Mouse (Mus musculus) CH12.LX (cell line): ENCODE measurements around the gene Cyp2u1. TPM values are rescaled to one million over a fixed set of nuclear protein-coding genes. Genes with fewer than 3 reads are reported as not detected.
A peak's percentile ranks its signal among the peaks of the same experiment; 100 is the strongest.

Experiments used
- DNase-seq: peaks from one replicate; pipeline ENCODE4 v3.0.0-alpha.2; 2013; ENCODE audit errors: extremely low read depth
- H3K27ac ChIP-seq: 2 replicates; pipeline ENCODE4 v1.5.1; 2012; ENCODE audit warnings: low read depth, mild to moderate bottlenecking, control low read depth, moderate library complexity; ENCODE audit not compliant: insufficient read depth
- H3K27me3 ChIP-seq: replicated peaks from 2 replicates; pipeline ENCODE3; 2012; ENCODE audit warnings: inconsistent platforms
- H3K36me3 ChIP-seq, 2 experiments: replicated peaks in 1 of 2; 2 replicates each; pipeline versions ENCODE3 to v1.6.1; 2012; ENCODE audit warnings: inconsistent platforms in 1 of 2, low read length in 1 of 2, mild to moderate bottlenecking in 1 of 2, mixed read lengths in 1 of 2, moderate library complexity in 1 of 2; ENCODE audit not compliant: control insufficient read depth in 1 of 2, insufficient read depth in 1 of 2
- H3K4me1 ChIP-seq, 2 experiments: 2 replicates each; pipeline ENCODE4 v1.6.1; 2012; ENCODE audit warnings: inconsistent platforms in 1 of 2, moderate library complexity in 1 of 2; ENCODE audit not compliant: insufficient read depth in 2 of 2, control insufficient read depth in 1 of 2
- H3K4me2 ChIP-seq: 2 replicates; pipeline ENCODE4 v1.6.1; 2012; ENCODE audit warnings: low read depth, mild to moderate bottlenecking, control low read depth; ENCODE audit not compliant: poor library complexity, insufficient read depth, severe bottlenecking
- H3K4me3 ChIP-seq, 3 experiments: fragments of 150-350 bp in 1 of 3; sonication (generic) in 1 of 3; replicated peaks in 1 of 3; 2 replicates each; pipeline versions ENCODE3 to v1.5.1; 2011 to 2012; ENCODE audit warnings: low read depth in 2 of 3, low read length in 2 of 3, mild to moderate bottlenecking in 2 of 3, moderate library complexity in 2 of 3, control low read depth in 1 of 3, improper control_type of control experiment in 1 of 3, inconsistent platforms in 1 of 3, mixed read lengths in 1 of 3; ENCODE audit not compliant: poor library complexity in 1 of 3
- H3K79me2 ChIP-seq: replicated peaks from 2 replicates; pipeline ENCODE4 v1.6.1; 2012; ENCODE audit warnings: mild to moderate bottlenecking, moderate library complexity; ENCODE audit not compliant: control insufficient read depth, poor library complexity, insufficient read depth, severe bottlenecking; ENCODE audit errors: extremely low read depth
- H3K9ac ChIP-seq: 2 replicates; pipeline ENCODE4 v1.6.1; 2012; ENCODE audit warnings: low read depth, mild to moderate bottlenecking, control low read depth, moderate library complexity; ENCODE audit not compliant: insufficient read depth
- H3K9me3 ChIP-seq: replicated peaks from 2 replicates; pipeline ENCODE3; 2012; ENCODE audit warnings: low read length, inconsistent platforms, mixed read lengths
- CHD2 ChIP-seq: IDR thresholded peaks from 2 replicates; pipeline ENCODE4 v1.6.1; 2011; ENCODE audit warnings: low read length, improper control_type of control experiment
- CTCF ChIP-seq, 2 experiments: IDR thresholded peaks in 1 of 2; conservative IDR thresholded peaks in 1 of 2; 2 replicates each; pipeline ENCODE4 v1.5.1; 2011 to 2012; ENCODE audit warnings: low read depth in 2 of 2, low read length in 2 of 2, improper control_type of control experiment in 1 of 2, inconsistent platforms in 1 of 2, mild to moderate bottlenecking in 1 of 2, moderate library complexity in 1 of 2
- ELF1 ChIP-seq: IDR thresholded peaks from 2 replicates; pipeline ENCODE4 v1.6.1; 2014; ENCODE audit warnings: low read depth, mild to moderate bottlenecking, inconsistent platforms, low read length, improper control_type of control experiment
- JUN ChIP-seq: IDR thresholded peaks from 2 replicates; pipeline ENCODE4 v1.6.1; 2011; ENCODE audit warnings: low read depth, mild to moderate bottlenecking, low read length, improper control_type of control experiment, moderate library complexity; ENCODE audit not compliant: insufficient read depth
- MAX ChIP-seq: IDR thresholded peaks from 2 replicates; pipeline ENCODE4 v1.6.1; 2011; ENCODE audit warnings: low read length, improper control_type of control experiment
- NRF1 ChIP-seq: IDR thresholded peaks from 2 replicates; pipeline ENCODE4 v1.6.1; 2014; ENCODE audit warnings: low read depth, mild to moderate bottlenecking, inconsistent platforms, low read length, improper control_type of control experiment, moderate library complexity
- POLR2AphosphoS2 ChIP-seq: IDR thresholded peaks from 2 replicates; pipeline ENCODE4 v1.6.1; 2011; ENCODE audit warnings: low read depth, low read length, improper control_type of control experiment
- RAD21 ChIP-seq: IDR thresholded peaks from 2 replicates; pipeline ENCODE4 v1.6.1; 2011; ENCODE audit warnings: low read depth, mild to moderate bottlenecking, low read length, improper control_type of control experiment, moderate library complexity
- SIN3A ChIP-seq: IDR thresholded peaks from 2 replicates; pipeline ENCODE4 v1.6.1; 2012; ENCODE audit warnings: low read length, improper control_type of control experiment, inconsistent platforms
- SMC3 ChIP-seq: IDR thresholded peaks from 2 replicates; pipeline ENCODE4 v1.6.1; 2011; ENCODE audit warnings: low read depth, low read length, improper control_type of control experiment
- TCF12 ChIP-seq: IDR thresholded peaks from 2 replicates; pipeline ENCODE4 v1.6.1; 2014; ENCODE audit warnings: low read depth, mild to moderate bottlenecking, inconsistent platforms, low read length, improper control_type of control experiment
- USF2 ChIP-seq: conservative IDR thresholded peaks from 2 replicates; pipeline ENCODE4 v1.6.1; 2011; ENCODE audit warnings: low read depth, low read length, improper control_type of control experiment
- ZC3H11A ChIP-seq: IDR thresholded peaks from 2 replicates; pipeline ENCODE4 v1.6.1; 2012; ENCODE audit warnings: low read depth, mild to moderate bottlenecking, inconsistent platforms, low read length, improper control_type of control experiment
- ZNF384 ChIP-seq: IDR thresholded peaks from 2 replicates; pipeline ENCODE4 v1.6.1; 2012; ENCODE audit warnings: low read depth, low read length, improper control_type of control experiment, inconsistent platforms
- dilution Hi-C: fragments of 300-500 bp; cut with MboI; formaldehyde crosslinking; loops from 2 replicates; pipeline ENCODE4 v1.14.3; 2020; ENCODE audit warnings: low sequenced_read_pairs; ENCODE audit not compliant: extremely low pct_unique_long_range_greater_than_20kb, extremely low pct_ligation_motif_present
- in situ Hi-C: fragments of 300-500 bp; cut with MboI; formaldehyde crosslinking; loops from 3 replicates; pipeline ENCODE4 v1.14.3; 2019; ENCODE audit warnings: low sequenced_read_pairs, low pct_ligation_motif_present, low pct_unique_long_range_greater_than_20kb, mixed read lengths
- polyA plus RNA-seq: library from polyadenylated mRNA; unstranded; fragments of >175 nt; gene quantifications from 2 replicates; pipeline ENCODE4 v1.2.1, GENCODE M21; 2012; ENCODE audit warnings: low read depth; ENCODE audit not compliant: insufficient read length
- total RNA-seq, 2 experiments: library from RNA; depleted of rRNA; stranded (reverse); fragments of 300-350 nt in 1 of 2; fragments of >200 nt in 1 of 2; gene quantifications; 2 replicates each; pipeline ENCODE4 v1.2.3; 2012 to 2014

Cyp2u1 gene
- total and polyA plus RNA-seq, 3 experiments = 0.54 to 2.0 (median 0.60) TPM

- TF ChIP-seq USF2 = no peak
- dilution Hi-C loops (no loop called here), in situ Hi-C loops (no loop called here)
- Histone ChIP-seq H3K36me3 (no peaks in the 10 kb centered on the region), H3K4me1 (no peaks in the 10 kb centered on the region), H3K27me3 (no peaks in the 10 kb centered on the region), H3K27ac (no peak overlapping the region), H3K9ac (no peak overlapping the region), H3K9me3 (no peaks in the 10 kb centered on the region), H3K4me3 (no peak overlapping the region), H3K4me2 (no peak overlapping the region), H3K79me2 (no peaks in the 10 kb centered on the region)
- DNase-seq = no peak
Observed at GRCm38 (mm10) chr3:131349013-131349412, 46.0 kb upstream of the Cyp2u1 start.

- H3K4me1 ChIP-seq = no peaks in the 10 kb centered on the region
- DNase-seq = no peak
- no peak overlapping the region for H3K4me3 ChIP-seq
- H3K27ac ChIP-seq = no peak overlapping the region
- no peaks in the 10 kb centered on the region for H3K36me3 ChIP-seq
- dilution Hi-C loops (no loop called here), in situ Hi-C loops (no loop called here)
- no peak overlapping the region for H3K4me2 ChIP-seq
- no peak overlapping the region for H3K9ac ChIP-seq
- no peaks in the 10 kb centered on the region for H3K9me3 ChIP-seq
- no peaks in the 10 kb centered on the region for H3K27me3 ChIP-seq
- no peaks in the 10 kb centered on the region for H3K79me2 ChIP-seq
- TF ChIP-seq TCF12 (no peak), SIN3A (no peak), CHD2 (no peak), ZNF384 (no peak), USF2 (no peak), POLR2AphosphoS2 (no peak), SMC3 (no peak), MAX (no peak)
Observed at GRCm38 (mm10) chr3:131348579-131348950, 45.5 kb upstream of the Cyp2u1 start.

GRCm38 (mm10) chr3:131347831-131348578, 45.0 kb upstream of the Cyp2u1 start:
- no peaks in the 10 kb centered on the region for H3K9me3 ChIP-seq
- no peak overlapping the region for H3K9ac ChIP-seq
- no peaks in the 10 kb centered on the region for H3K36me3 ChIP-seq
- H3K27me3 ChIP-seq = no peaks in the 10 kb centered on the region
- no peak overlapping the region for H3K4me2 ChIP-seq
- no peak overlapping the region for H3K4me3 ChIP-seq
- in situ Hi-C loops (no loop called here), dilution Hi-C loops (no loop called here)
- peak; percentile 52 for DNase-seq
- no peaks in the 10 kb centered on the region for H3K79me2 ChIP-seq
- no peak for TF ChIP-seq JUN
- TF ChIP-seq RAD21 = peak; percentile 75
- peak; percentile 76 for TF ChIP-seq ZNF384
- no peak for TF ChIP-seq ELF1
- TF ChIP-seq SMC3 = peak; percentile 83
- peak; percentile 34; the same call in 1 of the 2 replicates for TF ChIP-seq ZC3H11A
- no peak for TF ChIP-seq NRF1
- peak; percentile 66 to 81 for TF ChIP-seq CTCF (conservative IDR thresholded peaks at IDR 0.05 in 1 of 2, IDR thresholded peaks at IDR 0.05 in 1 of 2; ENCODE audit: low read depth in 2 of 2, low read length in 2 of 2)
- H3K27ac ChIP-seq = no peak overlapping the region
- H3K4me1 ChIP-seq = no peaks in the 10 kb centered on the region
